Mouse (Mus musculus) limb, embryonic 14.5 days (tissue): ENCODE results near the gene Vsx2. TPM values are rescaled to one million over a fixed set of nuclear protein-coding genes. Genes with fewer than 3 reads are reported as not detected.

Experiments used
- ATAC-seq: fragments of 200-750 bp; cut with Nextera tagmentation; 2 replicates; pipeline ENCODE4 v1.8.0; 2017; ENCODE audit warnings: low read depth, moderate number of reproducible peaks, moderate TSS enrichment; ENCODE audit not compliant: low FRiP score
- DNase-seq: peaks from one replicate; pipeline ENCODE4 v3.0.0-alpha.2; 2015; ENCODE audit warnings: low spot score
- H3K27ac ChIP-seq: fragments of 300-500 bp; sonication (generic); replicated peaks from 2 replicates; pipeline ENCODE4 v1.5.1; 2014; ENCODE audit warnings: low read depth, mild to moderate bottlenecking, low read length, moderate library complexity, mixed read lengths
- H3K27me3 ChIP-seq: fragments of 300-500 bp; sonication (generic); 2 replicates; pipeline ENCODE4 v1.6.1; 2014; ENCODE audit warnings: low read length, mixed read lengths; ENCODE audit not compliant: control insufficient read depth, insufficient read depth
- H3K36me3 ChIP-seq: fragments of 300-500 bp; sonication (generic); 2 replicates; pipeline ENCODE4 v1.6.1; 2014; ENCODE audit warnings: mild to moderate bottlenecking, low read length, moderate library complexity, mixed read lengths; ENCODE audit not compliant: control insufficient read depth, insufficient read depth
- H3K4me1 ChIP-seq: fragments of 300-500 bp; sonication (generic); 2 replicates; pipeline ENCODE4 v1.6.1; 2014; ENCODE audit warnings: antibody characterized with exemption, low read length, mixed read lengths; ENCODE audit not compliant: control insufficient read depth, insufficient read depth
- H3K4me2 ChIP-seq: fragments of 300-500 bp; sonication (generic); replicated peaks from 2 replicates; pipeline ENCODE4 v1.6.1; 2014; ENCODE audit warnings: low read depth, mild to moderate bottlenecking, low read length, moderate library complexity; ENCODE audit not compliant: severe bottlenecking
- H3K4me3 ChIP-seq: fragments of 300-500 bp; sonication (generic); replicated peaks from 2 replicates; pipeline ENCODE4 v1.5.1; 2014; ENCODE audit warnings: low read length
- H3K9ac ChIP-seq: fragments of 300-500 bp; sonication (generic); 2 replicates; pipeline ENCODE4 v1.6.1; 2014; ENCODE audit warnings: mild to moderate bottlenecking, low read depth, low read length, moderate library complexity; ENCODE audit not compliant: severe bottlenecking
- H3K9me3 ChIP-seq: fragments of 300-500 bp; sonication (generic); 2 replicates; pipeline ENCODE4 v1.6.1; 2016; ENCODE audit warnings: low read length; ENCODE audit not compliant: control insufficient read depth
- POLR2A ChIP-seq: fragments of 200-500 bp; IDR thresholded peaks from 2 replicates; pipeline ENCODE4 v1.8.0; 2012; ENCODE audit warnings: inconsistent platforms, mild to moderate bottlenecking, moderate library complexity, borderline replicate concordance; ENCODE audit not compliant: insufficient read depth, insufficient read length; ENCODE audit errors: extremely low read depth
- WGBS: fragments of 180-500 bp; shearing (Covaris S2); extraction: QIAGEN DNeasy Blood & Tissue Kit; methylation state at CpG from one replicate; pipeline ENCODE4 v1.1.7; 2014; 5-methylcytosine and 5-hydroxymethylcytosine counted together
- polyA plus RNA-seq, 2 experiments: library from polyadenylated mRNA; depleted of rRNA in 1 of 2; stranded (reverse) in 1 of 2; unstranded in 1 of 2; fragments of >200 nt; fragmentation: Nextera tagmentation in 1 of 2; extraction: Ambion mirVana in 1 of 2; gene quantifications; 2 replicates each; pipeline versions ENCODE4 v1.2.1 to v1.2.3; 2012 to 2014

Gene Vsx2
- polyA plus RNA-seq (2012; rRNA removed) (0.47 and 0.65 TPM in 2 replicates), polyA plus RNA-seq (2014; fragmentation: Nextera tagmentation; extraction: Ambion mirVana) (0.22 and 0.29 TPM in 2 replicates)

DNA sequence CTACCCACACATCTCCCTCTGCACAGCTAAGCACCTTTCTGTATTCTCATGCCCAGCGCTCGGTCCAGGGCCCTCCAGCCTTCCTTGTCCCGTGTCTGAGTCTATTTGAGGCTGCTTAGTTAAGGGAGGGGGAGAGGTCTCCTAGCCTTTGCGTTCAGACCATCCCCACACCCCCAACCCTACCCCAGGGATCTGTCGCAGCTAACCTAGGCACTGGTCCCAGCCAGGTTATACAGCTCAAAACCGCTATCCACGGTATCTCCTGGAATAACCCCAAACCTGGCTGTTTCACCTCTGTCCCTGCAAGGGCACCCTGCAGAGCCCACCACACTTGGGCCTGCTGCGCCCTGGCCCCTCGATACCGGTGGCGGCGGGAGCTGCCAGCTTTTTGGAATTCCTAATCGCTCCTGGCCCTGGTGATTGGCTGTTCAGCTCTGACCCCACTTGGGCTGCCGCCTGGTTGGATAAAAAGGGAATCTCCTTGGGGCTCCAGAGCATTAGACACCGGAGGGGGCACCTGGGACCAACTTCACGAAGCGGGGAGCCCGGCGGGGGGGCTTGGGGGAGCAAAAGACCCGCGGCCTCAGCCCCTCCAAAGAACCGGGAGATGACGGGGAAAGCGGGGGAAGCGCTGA lies at the start of gene Vsx2:
Gene Vsx2 (plus strand): TSS at position 427 of the 635 bp plus-strand sequence.
- ATAC-seq (no peak), DNase-seq (no peak)
- peak within 1 kb of the TSS; percentile 16 for H3K4me3 ChIP-seq

DNA sequence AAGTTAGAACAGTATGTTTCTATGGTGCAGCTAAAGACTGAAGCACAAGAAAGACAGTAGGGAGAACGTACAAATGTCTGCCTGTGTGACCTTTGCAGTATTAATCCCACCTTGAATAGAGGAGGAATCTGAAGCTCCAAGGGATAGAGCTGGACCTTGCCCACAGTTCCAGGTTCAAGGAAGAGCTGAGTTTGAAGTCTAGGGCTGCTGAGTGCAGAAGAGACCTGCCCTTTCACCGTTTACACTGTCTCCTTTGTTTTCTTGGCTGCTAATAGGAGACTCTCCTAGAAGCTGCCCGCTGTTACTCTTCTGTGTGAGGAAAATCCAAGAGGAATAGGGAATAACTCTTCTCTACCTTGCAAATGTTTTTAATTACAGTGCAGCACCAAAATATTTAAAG lies 45.8 kb upstream of the Vsx2 start:
- Histone ChIP-seq H3K9me3 (no peaks in the 10 kb centered on the region), H3K4me1 (peaks cover 15% of the 10 kb centered on the region), H3K4me2 (no peak overlapping the region), H3K9ac (no peak overlapping the region), H3K27ac (peak overlapping the region; percentile 71; the same call in 1 of the 2 replicates), H3K36me3 (0 out of 2 replicates have a peak, but pooled peaks cover 3% of the 10 kb centered on the region), H3K4me3 (no peak overlapping the region), H3K27me3 (no peaks in the 10 kb centered on the region)
- no peak for TF ChIP-seq POLR2A
- ATAC-seq (peak; percentile 47; the same call in 1 of the 2 replicates), DNase-seq (no peak)
- WGBS: 13% methylated on average over 3 of the region's 3 CpGs

More for the DNA sequence above, at the start of gene Vsx2:
- H3K9ac ChIP-seq: no peak within 1 kb of the TSS
- no peaks in the 10 kb centered on the region for H3K9me3 ChIP-seq
- no peak within 1 kb of the TSS for H3K27ac ChIP-seq
- TF ChIP-seq POLR2A: no peak
- H3K36me3 ChIP-seq: no peaks in the 10 kb centered on the region
- H3K27me3 ChIP-seq: peaks cover 65% of the 10 kb centered on the region
- H3K4me1 ChIP-seq: peaks cover 12% of the 10 kb centered on the region
- 2% methylated on average over 25 of the region's 25 CpGs for WGBS
- 0 out of 2 replicates have a peak within 1 kb of the TSS, but pooled peaks have one; percentile 3 for H3K4me2 ChIP-seq

DNA sequence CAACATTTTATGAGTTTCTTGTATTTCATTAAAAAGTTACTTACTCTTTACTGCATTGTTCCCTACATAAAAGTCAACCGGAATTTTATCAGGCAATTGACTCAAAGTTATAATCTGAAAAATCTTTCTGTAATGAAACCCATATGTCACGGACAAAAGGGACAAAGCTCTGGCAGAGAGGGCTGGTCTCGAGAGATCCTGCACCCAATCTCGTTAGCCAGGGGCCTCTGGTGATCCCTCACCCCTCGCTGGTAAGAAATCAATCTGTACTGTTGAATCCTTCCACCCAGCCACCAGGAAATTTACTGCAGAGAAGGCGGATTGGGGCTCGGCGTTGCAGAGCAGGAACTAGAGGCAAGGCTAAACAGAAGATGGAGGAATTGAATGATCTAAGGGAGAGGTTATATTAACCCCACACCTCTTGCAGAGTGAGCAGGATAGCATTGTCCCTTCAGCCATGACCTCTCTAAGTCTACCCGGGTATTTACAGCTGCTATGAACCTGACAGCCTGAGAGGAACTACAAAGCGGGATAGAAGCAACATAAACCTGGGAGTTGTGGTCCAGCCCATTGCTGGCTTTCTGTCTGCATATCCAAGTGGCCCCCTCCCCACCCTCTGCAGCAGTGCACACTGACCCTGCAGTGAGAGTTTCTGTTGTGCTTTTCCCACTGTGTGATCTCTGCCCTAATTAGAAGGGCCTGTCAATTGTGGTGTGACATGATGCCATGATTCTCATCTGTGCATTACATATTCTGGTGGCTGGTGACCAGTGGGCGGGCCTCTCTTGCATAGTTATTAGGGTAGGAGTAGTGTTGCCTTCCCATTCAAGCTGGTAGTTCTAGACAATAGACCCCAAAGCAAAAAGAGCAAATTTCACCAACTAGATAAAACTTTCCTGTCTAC lies 45.2 kb upstream of the Vsx2 start:
- H3K27ac ChIP-seq: peak overlapping the region; percentile 72
- H3K4me1 ChIP-seq: peaks cover 15% of the 10 kb centered on the region
- TF ChIP-seq POLR2A: no peak
- DNase-seq: peak; percentile 51
- H3K27me3 ChIP-seq: no peaks in the 10 kb centered on the region
- 0 out of 2 replicates have a peak, but pooled peaks have one; percentile 44 for ATAC-seq
- H3K9me3 ChIP-seq: no peaks in the 10 kb centered on the region
- H3K4me2 ChIP-seq: 0 out of 2 replicates have a peak overlapping the region, but pooled peaks have one; percentile 5
- H3K36me3 ChIP-seq: 0 out of 2 replicates have a peak, but pooled peaks cover 3% of the 10 kb centered on the region
- WGBS: 30% methylated on average over 11 of the region's 11 CpGs
- H3K4me3 ChIP-seq: no peak overlapping the region
- no peak overlapping the region for H3K9ac ChIP-seq

DNA sequence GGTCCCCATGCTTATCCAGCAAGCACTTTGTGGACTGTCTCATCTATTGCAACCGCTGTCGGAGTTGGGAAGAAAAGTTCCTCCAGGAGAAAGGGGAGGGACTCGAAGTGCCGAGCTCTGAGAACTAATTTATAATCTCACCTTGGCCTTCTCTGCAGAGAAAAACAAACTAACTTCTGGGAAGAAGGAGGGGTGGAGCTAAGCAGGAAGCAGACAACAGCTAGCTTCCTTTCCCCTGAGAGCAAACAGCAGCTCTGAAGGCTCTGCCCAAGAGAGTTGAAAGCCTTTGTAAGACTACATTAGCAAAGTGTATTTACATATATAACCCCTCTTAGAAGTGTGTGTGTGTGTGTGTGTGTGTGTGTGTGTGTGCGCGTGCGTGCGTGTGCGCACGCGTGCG lies 44.1 kb upstream of the Vsx2 start:
- DNase-seq (no peak), ATAC-seq (no peak)
- Histone ChIP-seq H3K4me1 (peaks cover 15% of the 10 kb centered on the region), H3K9me3 (no peaks in the 10 kb centered on the region), H3K9ac (no peak overlapping the region), H3K4me3 (no peak overlapping the region), H3K4me2 (no peak overlapping the region), H3K27ac (no peak overlapping the region), H3K36me3 (0 out of 2 replicates have a peak, but pooled peaks cover 3% of the 10 kb centered on the region), H3K27me3 (no peaks in the 10 kb centered on the region)
- 85% methylated on average over 12 of the region's 12 CpGs for WGBS
- TF ChIP-seq POLR2A: no peak

DNA sequence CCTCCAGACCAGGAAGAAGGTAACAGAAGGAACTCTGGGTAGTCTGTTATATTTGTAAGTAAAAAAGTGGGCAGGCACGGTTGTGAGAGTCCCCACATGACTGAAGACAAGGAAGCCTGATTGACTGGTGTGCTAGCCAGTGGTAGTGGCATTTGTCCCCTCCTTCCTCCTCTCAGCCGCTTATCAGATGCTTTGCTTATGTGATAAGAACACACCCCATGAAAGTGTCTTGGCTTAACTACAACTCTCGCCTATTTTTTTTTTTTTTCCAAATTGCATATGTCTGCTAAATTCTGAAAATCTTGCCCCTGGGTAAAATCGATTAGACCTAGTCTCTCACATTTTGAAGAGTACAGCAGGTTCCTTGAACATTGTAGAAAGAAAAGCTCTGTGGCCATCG lies 39.1 kb upstream of the Vsx2 start:
- Histone ChIP-seq H3K4me3 (no peak overlapping the region), H3K4me2 (no peak overlapping the region), H3K9ac (no peak overlapping the region), H3K9me3 (no peaks in the 10 kb centered on the region), H3K27ac (no peak overlapping the region), H3K27me3 (no peaks in the 10 kb centered on the region), H3K36me3 (peaks cover 11% of the 10 kb centered on the region), H3K4me1 (no peaks in the 10 kb centered on the region)
- ATAC-seq: no peak
- 86% methylated on average over 5 of the region's 5 CpGs for WGBS
- DNase-seq: no peak
- no peak for TF ChIP-seq POLR2A
